In genomic region chr16:59111781-59112180, GRCm38 (mm10) we compare ENCODE assay signal across 16 mouse cellular contexts.
"Had no signal": no experiment of that assay in that cellular context is flagged by ENCODE, and none has a peak within 500 bp of the region (broad histone marks: within the 10 kb centered on the region; RNA-seq: fewer than 3 reads in every experiment).

Gene Olfr193 (minus strand): TSS chr16:59111881.

- DNase-seq: cerebellum, adult 9-10 months; cerebellum, adult 9-11 months; cerebellum, postnatal 10 days; cerebellum, postnatal 14 days; cerebellum, postnatal 25 days; cerebellum, postnatal 36 days; embryo, embryonic 11 days; forebrain, postnatal 0 days; gastrocnemius, adult 2 months; gastrocnemius, postnatal 10 days; gastrocnemius, postnatal 14 days; gastrocnemius, postnatal 25 days; gastrocnemius, postnatal 36 days; heart, adult 11 months; heart, adult 18-20 months; heart, adult 2 months had no signal
